Mouse (Mus musculus): ENCODE results near the gene Krtap4-7. TPM values are rescaled to one million over a fixed set of nuclear protein-coding genes. Genes with fewer than 3 reads are reported as not detected.
"Not testable (repeated sequence)": the region's sequence is repeated elsewhere in the genome, so short reads cannot be mapped to it uniquely, and the experiment has no call there.

Gene Krtap4-7
- not detected in 2 replicates for total RNA-seq (2012; rRNA removed)

DNA sequence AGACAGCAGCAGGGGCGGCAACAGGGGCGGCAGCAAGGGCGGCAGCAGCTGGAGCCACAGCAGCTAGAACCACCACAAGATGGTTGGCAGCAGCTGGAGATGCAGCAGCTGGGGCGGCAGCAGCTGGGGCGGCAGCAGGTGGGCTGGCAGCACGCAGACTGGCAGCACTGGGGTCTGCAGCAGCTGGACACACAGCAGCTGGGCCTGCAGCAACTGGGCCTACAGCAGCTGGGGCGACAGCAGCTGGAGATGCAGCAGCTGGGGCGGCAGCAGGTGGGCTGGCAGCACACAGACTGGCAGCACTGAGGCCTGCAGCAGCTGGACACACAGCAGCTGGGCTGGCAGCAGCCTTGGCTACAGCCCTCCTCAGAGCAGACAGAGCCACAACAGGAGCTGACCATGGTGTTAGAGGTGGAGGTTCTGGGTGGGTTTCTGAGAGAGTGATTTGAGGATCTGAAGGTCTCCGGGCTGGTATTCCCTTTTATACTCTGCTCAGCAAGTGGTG is at the start of gene Krtap4-7:
Krtap4-7 (minus strand) TSS at position 455 of the 505 bp plus-strand sequence.
- H3K9ac ChIP-seq (ENCODE audit: insufficient read depth, low read depth, low read length, poor library complexity, severe bottlenecking); DNase-seq (ENCODE audit: low read depth, low spot score); H3K9me3 ChIP-seq (ENCODE audit: control insufficient read depth, insufficient read depth, low read depth, low read length); in situ Hi-C loops (cut with MboI; ENCODE audit: low sequenced_read_pairs in 2 of 2, unreplicated experiment in 2 of 2); H3K4me1 ChIP-seq (ENCODE audit: control insufficient read depth in 2 of 2, insufficient read depth in 2 of 2, low read length in 2 of 2, poor library complexity in 1 of 2); H3K4me3 ChIP-seq (ENCODE audit: insufficient read depth in 1 of 2, low read depth in 1 of 2, low read length in 2 of 2, poor library complexity in 1 of 2, severe bottlenecking in 1 of 2); H3K36me3 ChIP-seq (ENCODE audit: control insufficient read depth, insufficient read depth, low read length, poor library complexity, severe bottlenecking); H3K27ac ChIP-seq (ENCODE audit: insufficient read depth, low read depth, low read length, poor library complexity, severe bottlenecking): not testable (repeated sequence)

DNA sequence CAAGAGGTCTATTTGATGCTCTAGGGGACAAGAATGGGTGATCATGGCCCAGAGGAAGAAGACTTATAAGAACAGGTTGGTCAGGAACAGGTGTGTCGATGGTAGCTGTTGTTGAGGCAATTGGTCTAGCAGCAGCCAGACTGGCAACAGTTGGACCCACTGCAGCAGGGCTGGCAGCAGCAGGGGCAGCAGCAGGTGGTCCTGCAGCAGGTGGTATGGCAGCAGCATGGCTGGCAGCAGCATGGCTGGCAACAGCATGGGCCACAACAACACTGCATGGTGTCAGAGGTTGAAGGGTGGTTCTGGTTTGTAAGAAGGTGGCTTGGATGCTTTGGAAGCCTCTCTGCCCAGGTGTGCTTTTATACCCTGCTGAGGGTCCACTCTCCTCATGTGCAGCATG is 46.6 kb upstream of the Krtap4-7 start, which contains the start of gene Gm14190:
Gm14190 (minus strand) TSS at position 278 of the 400 bp plus-strand sequence.
- H3K4me1 ChIP-seq (ENCODE audit: control insufficient read depth in 2 of 2, insufficient read depth in 2 of 2, low read length in 2 of 2, poor library complexity in 1 of 2) = no peaks in the 10 kb centered on the region
- TF ChIP-seq CHD2 (IDR thresholded peaks at IDR 0.05; ENCODE audit: low read depth, low read length) (no peak), ZC3H11A (IDR thresholded peaks at IDR 0.05; ENCODE audit: borderline replicate concordance, low read depth, low read length) (no peak), HCFC1 (IDR thresholded peaks at IDR 0.05; ENCODE audit: borderline replicate concordance, insufficient read depth, low read length) (no peak), ZNF384 (IDR thresholded peaks at IDR 0.05; ENCODE audit: low read depth, low read length) (no peak), MAFK (IDR thresholded peaks at IDR 0.05; ENCODE audit: insufficient read depth, low read depth, low read length) (no peak)
- in situ Hi-C loops (cut with MboI; ENCODE audit: low sequenced_read_pairs in 2 of 2, unreplicated experiment in 2 of 2) = no loop called here
- H3K36me3 ChIP-seq (ENCODE audit: control insufficient read depth, insufficient read depth, low read length, poor library complexity, severe bottlenecking) = no peaks in the 10 kb centered on the region
- no peak for DNase-seq (ENCODE audit: low read depth, low spot score)
- no peak within 1 kb of the TSS for H3K4me3 ChIP-seq (ENCODE audit: insufficient read depth in 1 of 2, low read depth in 1 of 2, low read length in 2 of 2, poor library complexity in 1 of 2, severe bottlenecking in 1 of 2)
- H3K27ac ChIP-seq (ENCODE audit: insufficient read depth, low read depth, low read length, poor library complexity, severe bottlenecking) = no peak within 1 kb of the TSS
- no peak within 1 kb of the TSS for H3K9ac ChIP-seq (ENCODE audit: insufficient read depth, low read depth, low read length, poor library complexity, severe bottlenecking)
- H3K9me3 ChIP-seq (ENCODE audit: control insufficient read depth, insufficient read depth, low read depth, low read length) = no peaks in the 10 kb centered on the region

DNA sequence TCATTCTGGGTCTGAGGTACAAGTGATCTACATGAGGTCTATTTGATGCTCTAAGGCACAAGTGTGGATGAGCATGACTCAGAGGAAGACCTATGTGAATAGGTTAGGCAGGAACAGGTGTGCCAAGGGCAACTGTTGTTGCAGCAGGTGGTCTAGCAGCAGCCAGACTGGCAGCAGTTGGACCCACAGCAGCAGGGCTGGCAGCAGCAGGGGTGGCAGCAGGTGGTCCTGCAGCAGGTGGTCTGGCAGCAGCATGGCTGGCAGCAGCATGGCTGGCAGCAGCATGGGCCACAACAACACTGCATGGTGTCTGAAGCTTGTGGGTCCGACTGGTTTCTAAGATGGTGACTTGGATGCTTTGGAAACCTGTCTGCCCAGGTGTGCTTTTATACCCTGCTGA is 41.3 kb upstream of the Krtap4-7 start:
- H3K36me3 ChIP-seq (ENCODE audit: control insufficient read depth, insufficient read depth, low read length, poor library complexity, severe bottlenecking); DNase-seq (ENCODE audit: low read depth, low spot score); H3K9ac ChIP-seq (ENCODE audit: insufficient read depth, low read depth, low read length, poor library complexity, severe bottlenecking); in situ Hi-C loops (cut with MboI; ENCODE audit: low sequenced_read_pairs in 2 of 2, unreplicated experiment in 2 of 2); H3K27ac ChIP-seq (ENCODE audit: insufficient read depth, low read depth, low read length, poor library complexity, severe bottlenecking); H3K9me3 ChIP-seq (ENCODE audit: control insufficient read depth, insufficient read depth, low read depth, low read length); H3K4me3 ChIP-seq (ENCODE audit: insufficient read depth in 1 of 2, low read depth in 1 of 2, low read length in 2 of 2, poor library complexity in 1 of 2, severe bottlenecking in 1 of 2); H3K4me1 ChIP-seq (ENCODE audit: control insufficient read depth in 2 of 2, insufficient read depth in 2 of 2, low read length in 2 of 2, poor library complexity in 1 of 2): not testable (repeated sequence)

DNA sequence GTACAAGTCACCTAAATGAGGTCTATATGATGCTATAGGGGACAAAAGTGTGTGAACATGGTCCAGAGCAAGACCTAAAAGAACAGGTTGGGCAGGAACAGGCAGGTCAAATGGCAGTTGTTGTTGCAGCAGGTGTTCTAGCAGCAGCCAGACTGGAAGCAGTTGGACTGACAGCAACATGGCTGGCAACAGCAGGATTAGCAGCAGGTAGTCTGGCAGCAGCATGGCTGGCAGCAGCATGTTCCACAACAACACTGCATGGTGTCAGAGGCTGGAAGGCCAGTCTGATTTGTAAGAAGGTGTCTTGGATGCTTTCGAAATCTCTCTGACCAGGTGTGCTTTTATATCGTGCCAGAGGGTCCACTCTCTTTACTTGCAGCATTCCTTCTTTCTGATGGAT is 39.6 kb upstream of the Krtap4-7 start:
- H3K27ac ChIP-seq (ENCODE audit: insufficient read depth, low read depth, low read length, poor library complexity, severe bottlenecking) = no peak overlapping the region
- no peaks in the 10 kb centered on the region for H3K4me1 ChIP-seq (ENCODE audit: control insufficient read depth in 2 of 2, insufficient read depth in 2 of 2, low read length in 2 of 2, poor library complexity in 1 of 2)
- DNase-seq (ENCODE audit: low read depth, low spot score) = no peak
- no peak overlapping the region for H3K4me3 ChIP-seq (ENCODE audit: insufficient read depth in 1 of 2, low read depth in 1 of 2, low read length in 2 of 2, poor library complexity in 1 of 2, severe bottlenecking in 1 of 2)
- in situ Hi-C loops (cut with MboI; ENCODE audit: low sequenced_read_pairs in 2 of 2, unreplicated experiment in 2 of 2) = no loop called here
- TF ChIP-seq CHD2 (IDR thresholded peaks at IDR 0.05; ENCODE audit: low read depth, low read length) (no peak), MAFK (IDR thresholded peaks at IDR 0.05; ENCODE audit: insufficient read depth, low read depth, low read length) (no peak), ZNF384 (IDR thresholded peaks at IDR 0.05; ENCODE audit: low read depth, low read length) (no peak), HCFC1 (IDR thresholded peaks at IDR 0.05; ENCODE audit: borderline replicate concordance, insufficient read depth, low read length) (no peak), ZC3H11A (IDR thresholded peaks at IDR 0.05; ENCODE audit: borderline replicate concordance, low read depth, low read length) (no peak)
- no peak overlapping the region for H3K9ac ChIP-seq (ENCODE audit: insufficient read depth, low read depth, low read length, poor library complexity, severe bottlenecking)
- no peaks in the 10 kb centered on the region for H3K36me3 ChIP-seq (ENCODE audit: control insufficient read depth, insufficient read depth, low read length, poor library complexity, severe bottlenecking)
- H3K9me3 ChIP-seq (ENCODE audit: control insufficient read depth, insufficient read depth, low read depth, low read length) = no peaks in the 10 kb centered on the region

DNA sequence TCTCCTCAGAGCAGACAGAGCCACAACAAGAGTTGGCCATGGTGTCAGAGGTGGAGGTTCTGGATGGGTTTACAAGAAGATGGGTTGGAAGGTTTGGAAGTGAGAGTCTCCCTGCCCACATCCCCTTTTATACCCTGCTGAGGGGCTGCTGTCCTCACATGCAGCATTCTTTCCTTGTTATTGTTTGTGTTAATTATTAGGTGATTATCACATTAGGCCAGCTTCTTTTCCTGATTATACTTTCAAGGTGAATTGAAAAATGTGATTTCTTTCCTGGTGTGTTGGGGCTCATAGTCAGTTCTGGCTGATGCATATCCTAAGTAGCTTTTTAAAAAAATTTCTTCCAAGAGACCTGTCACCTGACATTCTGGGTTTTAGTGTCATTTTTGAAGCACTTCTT is 22.0 kb upstream of the Krtap4-7 start, which contains the start of gene Krtap4-6:
Krtap4-6 (minus strand) TSS at position 101 of the 400 bp plus-strand sequence.
- TF ChIP-seq ZC3H11A (IDR thresholded peaks at IDR 0.05; ENCODE audit: borderline replicate concordance, low read depth, low read length) (no peak), MAFK (IDR thresholded peaks at IDR 0.05; ENCODE audit: insufficient read depth, low read depth, low read length) (no peak), HCFC1 (IDR thresholded peaks at IDR 0.05; ENCODE audit: borderline replicate concordance, insufficient read depth, low read length) (no peak), ZNF384 (IDR thresholded peaks at IDR 0.05; ENCODE audit: low read depth, low read length) (no peak), CHD2 (IDR thresholded peaks at IDR 0.05; ENCODE audit: low read depth, low read length) (no peak)
- DNase-seq (ENCODE audit: low read depth, low spot score) = no peak
- Histone ChIP-seq H3K27ac (ENCODE audit: insufficient read depth, low read depth, low read length, poor library complexity, severe bottlenecking) (no peak within 1 kb of the TSS), H3K9ac (ENCODE audit: insufficient read depth, low read depth, low read length, poor library complexity, severe bottlenecking) (no peak within 1 kb of the TSS), H3K4me1 (ENCODE audit: control insufficient read depth in 2 of 2, insufficient read depth in 2 of 2, low read length in 2 of 2, poor library complexity in 1 of 2) (no peaks in the 10 kb centered on the region), H3K4me3 (ENCODE audit: insufficient read depth in 1 of 2, low read depth in 1 of 2, low read length in 2 of 2, poor library complexity in 1 of 2, severe bottlenecking in 1 of 2) (no peak within 1 kb of the TSS), H3K36me3 (ENCODE audit: control insufficient read depth, insufficient read depth, low read length, poor library complexity, severe bottlenecking) (no peaks in the 10 kb centered on the region), H3K9me3 (ENCODE audit: control insufficient read depth, insufficient read depth, low read depth, low read length) (no peaks in the 10 kb centered on the region)
- in situ Hi-C loops (cut with MboI; ENCODE audit: low sequenced_read_pairs in 2 of 2, unreplicated experiment in 2 of 2) = no loop called here
